Mouse (Mus musculus) urinary bladder, postnatal 10 days (tissue): Measurements from ENCODE around the gene Rnf144b.

Experiments
- DNase-seq: peaks from one replicate; pipeline ENCODE4 v3.0.0; 2022; ENCODE audit warnings: low spot score

The Rnf144b gene

GRCm38 (mm10) chr13:47223576-47224538 is 101.4 kb downstream of the Rnf144b start:
- no peak for DNase-seq

GRCm38 (mm10) chr13:47224648-47225323 is 102.3 kb downstream of the Rnf144b start:
- DNase-seq, result no peak

GRCm38 (mm10) chr13:47225324-47225697 is 102.9 kb downstream of the Rnf144b start:
- DNase-seq, result no peak

- DNase-seq, result no peak
These were observed 103.3 kb downstream of the Rnf144b start for GRCm38 (mm10) chr13:47225802-47226201.

GRCm38 (mm10) chr13:47226521-47226920 is 104.1 kb downstream of the Rnf144b start:
- no peak for DNase-seq

GRCm38 (mm10) chr13:47228201-47228600 is 105.7 kb downstream of the Rnf144b start:
- no peak for DNase-seq

- no peak for DNase-seq
These were observed 106.3 kb downstream of the Rnf144b start for GRCm38 (mm10) chr13:47228626-47229190.

GRCm38 (mm10) chr13:47232163-47232562 is 109.7 kb downstream of the Rnf144b start:
- no peak for DNase-seq

GRCm38 (mm10) chr13:47237376-47237775 is 114.9 kb downstream of the Rnf144b start:
- no peak for DNase-seq

- no peak for DNase-seq
These were observed 115.7 kb downstream of the Rnf144b start for GRCm38 (mm10) chr13:47238131-47238530.

GRCm38 (mm10) chr13:47243569-47243968 is 121.1 kb downstream of the Rnf144b start:
- no peak for DNase-seq

GRCm38 (mm10) chr13:47244771-47245170 is 122.3 kb downstream of the Rnf144b start:
- no peak for DNase-seq

GRCm38 (mm10) chr13:47246459-47246858 is 124.0 kb downstream of the Rnf144b start:
- no peak for DNase-seq

- no peak for DNase-seq
These were observed 124.8 kb downstream of the Rnf144b start for GRCm38 (mm10) chr13:47247156-47247800.

- no peak for DNase-seq
These were observed 126.0 kb downstream of the Rnf144b start for GRCm38 (mm10) chr13:47248289-47249010.

- no peak for DNase-seq
These were observed 128.2 kb downstream of the Rnf144b start for GRCm38 (mm10) chr13:47250615-47251014.

GRCm38 (mm10) chr13:47251114-47251764 is 128.8 kb downstream of the Rnf144b start:
- no peak for DNase-seq

GRCm38 (mm10) chr13:47253711-47254110 is 131.3 kb downstream of the Rnf144b start:
- no peak for DNase-seq

- no peak for DNase-seq
These were observed 136.8 kb downstream of the Rnf144b start for GRCm38 (mm10) chr13:47259297-47259696.

GRCm38 (mm10) chr13:47261961-47262360 is 139.5 kb downstream of the Rnf144b start:
- DNase-seq, result no peak

GRCm38 (mm10) chr13:47264382-47264781 is 141.9 kb downstream of the Rnf144b start:
- DNase-seq, result no peak
